23 mouse cellular contexts compared by ENCODE assay signal in the genomic region with DNA sequence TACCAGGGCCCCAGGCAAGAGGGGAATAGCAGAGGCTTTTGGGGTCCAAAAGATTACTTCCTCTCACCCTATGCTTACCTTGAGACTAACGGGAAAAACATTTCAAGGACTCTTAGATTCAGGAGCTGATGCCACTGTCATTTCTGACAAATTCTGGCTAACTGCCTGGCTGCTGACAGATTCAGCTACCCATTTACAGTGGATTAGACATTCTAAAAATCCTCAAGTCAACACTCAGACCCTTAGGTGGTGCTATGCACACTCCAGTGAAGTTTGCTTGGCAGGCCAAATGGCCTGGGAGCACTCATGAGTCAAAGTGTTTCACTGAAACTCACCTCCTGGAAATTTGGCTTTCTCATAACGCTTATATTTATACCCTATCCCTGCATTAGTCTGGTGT. TPM values are rescaled to one million over a fixed set of nuclear protein-coding genes. Genes with fewer than 3 reads are reported as not detected.
DNase-seq lines count a peak whose midpoint lies in the region; ATAC-seq and TF ChIP-seq lines count a peak whose summit lies in the region.
"Had no signal": no experiment of that assay in that cellular context is flagged by ENCODE, and none has a peak within 500 bp of the region (broad histone marks: within the 10 kb centered on the region; RNA-seq: fewer than 3 reads in every experiment).

No protein-coding gene starts in this region.

- intact Hi-C loops in heart, postnatal 25 days (cut with DNase I): no loop called here

- DNase-seq in forebrain, postnatal 0 days: peak; percentile 13
- DNase-seq in forebrain, embryonic 11.5 days (ENCODE audit: low spot score): no peak
- peak; percentile 8 for DNase-seq in midbrain, postnatal 0 days (ENCODE audit: low spot score)
- no peak for DNase-seq in midbrain, embryonic 14.5 days
- DNase-seq in lung, adult 2 months: peak; percentile 14
- no peak for DNase-seq in right cerebral cortex, adult 18-20 months
- DNase-seq in heart, postnatal 25 days (ENCODE audit: low spot score): no peak
- DNase-seq: cerebellum, adult 9-10 months; embryo, embryonic 11 days; heart, postnatal 36 days; layer of hippocampus, postnatal 36 days; right cerebral cortex, postnatal 14 days; thymus, adult 2 months had no signal

- H3K27me3 ChIP-seq in forebrain, postnatal 0 days (ENCODE audit: insufficient read depth, low read length): no peaks in the 10 kb centered on the region
- no peaks in the 10 kb centered on the region for H3K27me3 ChIP-seq in forebrain, embryonic 11.5 days (ENCODE audit: control insufficient read depth, insufficient read depth, low read length)
- no peaks in the 10 kb centered on the region for H3K27me3 ChIP-seq in midbrain, postnatal 0 days (ENCODE audit: insufficient read depth, low read length)
- no peaks in the 10 kb centered on the region for H3K27me3 ChIP-seq in midbrain, embryonic 14.5 days (ENCODE audit: control insufficient read depth, insufficient read depth, low read length)
- H3K27me3 ChIP-seq: forebrain, embryonic 12.5 days; lung, embryonic 15.5 days; neural tube, embryonic 13.5 days; stomach, embryonic 15.5 days had no signal

- no peaks in the 10 kb centered on the region for H3K9me3 ChIP-seq in forebrain, postnatal 0 days (ENCODE audit: low read length)
- H3K9me3 ChIP-seq in forebrain, embryonic 11.5 days (ENCODE audit: control insufficient read depth, low read length): no peaks in the 10 kb centered on the region
- no peaks in the 10 kb centered on the region for H3K9me3 ChIP-seq in midbrain, postnatal 0 days (ENCODE audit: low read length)
- no peaks in the 10 kb centered on the region for H3K9me3 ChIP-seq in midbrain, embryonic 14.5 days (ENCODE audit: control insufficient read depth, low read length)
- H3K9me3 ChIP-seq: forebrain, embryonic 12.5 days; lung, embryonic 15.5 days; midbrain, embryonic 10.5 days; neural tube, embryonic 13.5 days; stomach, embryonic 15.5 days had no signal

- no peak for TF ChIP-seq CTCF in forebrain, postnatal 0 days (IDR thresholded peaks at IDR 0.05; ENCODE audit: low read depth)
- TF ChIP-seq CTCF in midbrain, postnatal 0 days (IDR thresholded peaks at IDR 0.05): no peak
- TF ChIP-seq CTCF in lung, adult 2 months (IDR thresholded peaks at IDR 0.05; ENCODE audit: insufficient read depth, low read length): no peak

- no peaks in the 10 kb centered on the region for H3K4me1 ChIP-seq in forebrain, postnatal 0 days (ENCODE audit: insufficient read depth)
- H3K4me1 ChIP-seq in forebrain, embryonic 11.5 days (replicated peaks; ENCODE audit: control insufficient read depth, insufficient read depth, low read length): no peaks in the 10 kb centered on the region
- no peaks in the 10 kb centered on the region for H3K4me1 ChIP-seq in midbrain, postnatal 0 days (ENCODE audit: insufficient read depth, low read length)
- H3K4me1 ChIP-seq in midbrain, embryonic 14.5 days (ENCODE audit: control insufficient read depth, insufficient read depth, low read length): no peaks in the 10 kb centered on the region
- H3K4me1 ChIP-seq in lung, adult 2 months (ENCODE audit: control insufficient read depth, insufficient read depth, low read length): no peaks in the 10 kb centered on the region
- H3K4me1 ChIP-seq: forebrain, embryonic 12.5 days; lung, embryonic 15.5 days; midbrain, embryonic 10.5 days; neural tube, embryonic 13.5 days; stomach, embryonic 15.5 days had no signal

- H3K27ac ChIP-seq in forebrain, postnatal 0 days (ENCODE audit: low read depth, low read length): no peak overlapping the region
- H3K27ac ChIP-seq in forebrain, embryonic 11.5 days (ENCODE audit: low read depth, low read length): no peak overlapping the region
- H3K27ac ChIP-seq in midbrain, postnatal 0 days (ENCODE audit: low read depth, low read length): no peak overlapping the region
- no peak overlapping the region for H3K27ac ChIP-seq in midbrain, embryonic 14.5 days (replicated peaks; ENCODE audit: low read depth, low read length)
- H3K27ac ChIP-seq: forebrain, embryonic 12.5 days; lung, embryonic 15.5 days; midbrain, embryonic 10.5 days; neural tube, embryonic 13.5 days; stomach, embryonic 15.5 days had no signal

- ATAC-seq in forebrain, postnatal 0 days: no peak
- no peak for ATAC-seq in forebrain, embryonic 11.5 days (replicated peaks; ENCODE audit: low FRiP score)
- no peak for ATAC-seq in midbrain, postnatal 0 days (ENCODE audit: low FRiP score)
- ATAC-seq in midbrain, embryonic 14.5 days (ENCODE audit: low FRiP score, low TSS enrichment): no peak

- H3K4me2 ChIP-seq in forebrain, postnatal 0 days (ENCODE audit: low read depth): no peak overlapping the region
- H3K4me2 ChIP-seq in forebrain, embryonic 11.5 days (ENCODE audit: low read depth, low read length, severe bottlenecking): no peak overlapping the region
- H3K4me2 ChIP-seq in midbrain, postnatal 0 days (ENCODE audit: low read depth, low read length, poor library complexity, severe bottlenecking): no peak overlapping the region
- no peak overlapping the region for H3K4me2 ChIP-seq in midbrain, embryonic 14.5 days (ENCODE audit: low read length)
- H3K4me2 ChIP-seq: forebrain, embryonic 12.5 days; heart, embryonic 11.5 days; liver, embryonic 11.5 days; lung, embryonic 15.5 days; neural tube, embryonic 13.5 days; stomach, embryonic 15.5 days had no signal

- 78% methylated on average over 2 of the region's 2 CpGs for WGBS in forebrain, postnatal 0 days
- 80% methylated on average over 2 of the region's 2 CpGs for WGBS in forebrain, embryonic 11.5 days
- 80% methylated on average over 2 of the region's 2 CpGs for WGBS in midbrain, postnatal 0 days
- 82% methylated on average over 2 of the region's 2 CpGs for WGBS in midbrain, embryonic 14.5 days
- WGBS in lung, adult 2 months: 74% methylated on average over 2 of the region's 2 CpGs

- no peak for TF ChIP-seq POLR2A in lung, adult 2 months (IDR thresholded peaks at IDR 0.05; ENCODE audit: borderline replicate concordance, extremely low read depth, low read depth, low read length)

- no peak overlapping the region for H3K9ac ChIP-seq in forebrain, postnatal 0 days
- H3K9ac ChIP-seq in forebrain, embryonic 11.5 days (ENCODE audit: low read length): no peak overlapping the region
- H3K9ac ChIP-seq in midbrain, postnatal 0 days (replicated peaks; ENCODE audit: low read length, poor library complexity, severe bottlenecking): no peak overlapping the region
- no peak overlapping the region for H3K9ac ChIP-seq in midbrain, embryonic 14.5 days (replicated peaks; ENCODE audit: low read length)
- H3K9ac ChIP-seq: forebrain, embryonic 12.5 days; lung, embryonic 15.5 days; neural tube, embryonic 13.5 days; stomach, embryonic 15.5 days had no signal

- no peak overlapping the region for H3K4me3 ChIP-seq in forebrain, postnatal 0 days (ENCODE audit: low read depth, low read length)
- H3K4me3 ChIP-seq in forebrain, embryonic 11.5 days (ENCODE audit: low read depth, low read length): no peak overlapping the region
- H3K4me3 ChIP-seq in midbrain, postnatal 0 days (ENCODE audit: low read depth, low read length): no peak overlapping the region
- H3K4me3 ChIP-seq in midbrain, embryonic 14.5 days (replicated peaks; ENCODE audit: low read depth, low read length): no peak overlapping the region
- no peak overlapping the region for H3K4me3 ChIP-seq in lung, adult 2 months (replicated peaks; ENCODE audit: extremely low read depth, low read depth, low read length)
- H3K4me3 ChIP-seq: forebrain, embryonic 12.5 days; lung, embryonic 15.5 days; midbrain, embryonic 10.5 days; neural tube, embryonic 13.5 days; stomach, embryonic 15.5 days had no signal

- no peaks in the 10 kb centered on the region for H3K36me3 ChIP-seq in forebrain, postnatal 0 days (ENCODE audit: insufficient read depth)
- H3K36me3 ChIP-seq in forebrain, embryonic 11.5 days (ENCODE audit: control insufficient read depth, insufficient read depth, low read length): no peaks in the 10 kb centered on the region
- H3K36me3 ChIP-seq in midbrain, postnatal 0 days (ENCODE audit: insufficient read depth, low read length): no peaks in the 10 kb centered on the region
- H3K36me3 ChIP-seq in midbrain, embryonic 14.5 days (ENCODE audit: control insufficient read depth, insufficient read depth, low read length): no peaks in the 10 kb centered on the region
- H3K36me3 ChIP-seq: forebrain, embryonic 12.5 days; lung, embryonic 15.5 days; midbrain, embryonic 10.5 days; neural tube, embryonic 13.5 days; stomach, embryonic 15.5 days had no signal

RNA-seq across cellular contexts. Expression of gene Hsd3b2, which starts 1.9 kb away (rescaled TPM):
- total RNA-seq in forebrain, postnatal 0 days (2014; rRNA removed): not detected in 2 replicates
- polyA plus RNA-seq in forebrain, postnatal 0 days (2015; fragmentation: Nextera tagmentation; extraction: Ambion mirVana): 0.11 TPM in 1 of 2 replicates, not detected in the other
- not detected in 2 replicates for polyA plus RNA-seq in forebrain, embryonic 11.5 days (2014; fragmentation: Nextera tagmentation; extraction: Ambion mirVana)
- not detected in 2 replicates for total RNA-seq in midbrain, postnatal 0 days (2014; rRNA removed)
- polyA plus RNA-seq in midbrain, postnatal 0 days (2015; fragmentation: Nextera tagmentation; extraction: Ambion mirVana): not detected in 2 replicates
- not detected in 2 replicates for polyA plus RNA-seq in midbrain, embryonic 14.5 days (2014; fragmentation: Nextera tagmentation; extraction: Ambion mirVana)
- polyA plus RNA-seq in lung, adult 2 months (2012; rRNA removed): 0.36 TPM in 1 of 2 replicates, not detected in the other
- total RNA-seq in heart, postnatal 25 days (2021): not detected
- total RNA-seq: heart, postnatal 36 days had no signal
- polyA plus RNA-seq: forebrain, embryonic 12.5 days; gonadal fat pad, adult 2 months; heart, embryonic 11.5 days; liver, embryonic 11.5 days; midbrain, embryonic 10.5 days; neural tube, embryonic 13.5 days; thymus, adult 2 months had no signal

RNA-seq across cellular contexts. Expression of gene Hsd3b3, which starts 36.6 kb away (rescaled TPM):
- total RNA-seq in forebrain, postnatal 0 days (2014; rRNA removed): not detected in 2 replicates
- 0.05 TPM in 1 of 2 replicates, not detected in the other for polyA plus RNA-seq in forebrain, postnatal 0 days (2015; fragmentation: Nextera tagmentation; extraction: Ambion mirVana)
- not detected in 2 replicates for polyA plus RNA-seq in forebrain, embryonic 11.5 days (2014; fragmentation: Nextera tagmentation; extraction: Ambion mirVana)
- not detected in 2 replicates for total RNA-seq in midbrain, postnatal 0 days (2014; rRNA removed)
- polyA plus RNA-seq in midbrain, postnatal 0 days (2015; fragmentation: Nextera tagmentation; extraction: Ambion mirVana): 0.11 and 0.21 TPM in 2 replicates
- polyA plus RNA-seq in midbrain, embryonic 14.5 days (2014; fragmentation: Nextera tagmentation; extraction: Ambion mirVana): 0.45 and 0.57 TPM in 2 replicates
- 0.12 and 0.28 TPM in 2 replicates for polyA plus RNA-seq in lung, adult 2 months (2012; rRNA removed)
- not detected for total RNA-seq in heart, postnatal 25 days (2021)
- total RNA-seq: heart, postnatal 36 days; layer of hippocampus, postnatal 36 days; left cerebral cortex, postnatal 36 days had no signal
- polyA plus RNA-seq: gonadal fat pad, adult 2 months; liver, embryonic 11.5 days; lung, embryonic 15.5 days; spleen, adult 2 months; thymus, adult 2 months had no signal

Comparison
In these comparisons a context has a peak if more than half of its experiments do, and no peak if none do; other contexts are left out.
1. DNase-seq: peak in forebrain, postnatal 0 days (single experiment), midbrain, postnatal 0 days (single experiment) and lung, adult 2 months (single experiment); none in forebrain, embryonic 11.5 days (single experiment), midbrain, embryonic 14.5 days (single experiment), right cerebral cortex, adult 18-20 months (single experiment) and heart, postnatal 25 days (single experiment).